Mouse (Mus musculus): ENCODE results near the gene Ggn. TPM values are rescaled to one million over a fixed set of nuclear protein-coding genes. Genes with fewer than 3 reads are reported as not detected.
A peak's percentile ranks its signal among the peaks of the same experiment; 100 is the strongest.

The Ggn gene
- total and polyA plus RNA-seq, 3 experiments: 0.13 to 1.0 (median 0.30) TPM

DNA sequence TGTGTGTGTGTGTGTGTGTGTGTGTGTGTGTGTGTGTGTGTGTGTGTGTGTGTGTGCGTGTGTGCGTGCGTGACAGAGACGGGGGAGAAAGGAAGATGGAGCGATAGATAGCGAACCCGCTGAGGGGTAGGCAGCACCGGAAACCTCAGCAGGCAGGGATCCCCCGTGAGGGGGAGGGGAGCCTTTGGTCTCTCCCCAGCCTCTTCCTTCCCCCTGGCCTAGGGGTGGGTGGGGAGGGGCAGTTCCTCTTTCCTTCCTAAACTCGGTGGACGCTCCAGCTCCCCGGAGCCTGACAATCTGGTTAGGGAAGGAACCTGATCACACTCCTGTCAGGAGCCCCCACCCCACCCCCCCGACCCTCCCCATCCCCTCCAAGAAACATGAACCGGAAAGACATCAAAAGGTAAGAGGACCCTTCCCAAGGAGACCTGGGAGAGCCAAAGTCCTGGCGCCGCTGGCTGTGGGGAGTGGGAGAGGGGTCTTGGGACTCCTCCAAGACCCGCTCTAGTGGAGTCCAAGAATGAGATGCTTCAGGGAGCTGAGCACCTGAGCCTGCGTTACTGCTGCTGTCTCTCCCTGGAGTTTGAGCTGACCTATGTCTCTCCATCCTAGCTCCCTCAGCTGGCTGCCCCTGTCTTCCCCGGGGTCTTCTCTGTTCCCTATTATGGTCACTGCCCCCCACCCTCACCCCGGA lies 35.2 kb upstream of the Ggn start, which contains the start of gene Rasgrp4:
Rasgrp4 (plus strand) TSS at position 159 of the 694 bp plus-strand sequence.
- H3K36me3 ChIP-seq (replicated peaks in 1 of 2; ENCODE audit: control insufficient read depth in 1 of 2, insufficient read depth in 1 of 2, low read length in 1 of 2): peaks cover 0 to 2% of the 10 kb centered on the region in 2 experiments
- peak; percentile 77 for DNase-seq (ENCODE audit: extremely low read depth)
- no peak within 1 kb of the TSS for H3K27ac ChIP-seq (ENCODE audit: insufficient read depth, low read depth)
- peak within 1 kb of the TSS; percentile 88 for H3K4me2 ChIP-seq (ENCODE audit: insufficient read depth, low read depth, poor library complexity, severe bottlenecking)
- no peaks in the 10 kb centered on the region for H3K9me3 ChIP-seq (replicated peaks; ENCODE audit: low read length)
- peaks cover 2% of the 10 kb centered on the region for H3K27me3 ChIP-seq (replicated peaks)
- no peaks in the 10 kb centered on the region for H3K79me2 ChIP-seq (replicated peaks; ENCODE audit: control insufficient read depth, extremely low read depth, insufficient read depth, poor library complexity, severe bottlenecking)
- H3K4me3 ChIP-seq (replicated peaks in 1 of 3; ENCODE audit: low read depth in 2 of 3, low read length in 2 of 3, poor library complexity in 1 of 3): peak within 1 kb of the TSS; percentile 7 to 41 (median 38)
- peaks cover 0 to 23% of the 10 kb centered on the region in 2 experiments; a peak in 2 of 4 replicates for H3K4me1 ChIP-seq (ENCODE audit: control insufficient read depth in 1 of 2, insufficient read depth in 2 of 2)
- peak within 1 kb of the TSS; percentile 40 for H3K9ac ChIP-seq (ENCODE audit: insufficient read depth, low read depth)
- in situ Hi-C loops (cut with MboI; ENCODE audit: low pct_ligation_motif_present, low pct_unique_long_range_greater_than_20kb, low sequenced_read_pairs) (no loop called here), dilution Hi-C loops (cut with MboI; ENCODE audit: extremely low pct_ligation_motif_present, extremely low pct_unique_long_range_greater_than_20kb, low sequenced_read_pairs) (no loop called here)
- TF ChIP-seq BHLHE40 (IDR thresholded peaks at IDR 0.05; ENCODE audit: low read depth, low read length) (peak; percentile 19; the same call in 1 of the 2 replicates), CHD2 (IDR thresholded peaks at IDR 0.05; ENCODE audit: low read length) (peak; percentile 80), SIN3A (IDR thresholded peaks at IDR 0.05; ENCODE audit: low read length) (0 out of 2 replicates have a peak, but pooled peaks have one; percentile 57), MAZ (IDR thresholded peaks at IDR 0.05; ENCODE audit: low read depth, low read length) (peak; percentile 63; the same call in 1 of the 2 replicates), IRF4 (IDR thresholded peaks at IDR 0.05; ENCODE audit: low read depth, low read length) (0 out of 2 replicates have a peak, but pooled peaks have one; percentile 13), TBP (conservative IDR thresholded peaks at IDR 0.05; ENCODE audit: low read depth, low read length) (no peak), MAX (IDR thresholded peaks at IDR 0.05; ENCODE audit: low read length) (0 out of 2 replicates have a peak, but pooled peaks have one; percentile 20), JUND (conservative IDR thresholded peaks at IDR 0.05; ENCODE audit: low read depth, low read length) (no peak), SMC3 (IDR thresholded peaks at IDR 0.05; ENCODE audit: low read depth, low read length) (no peak), TCF12 (IDR thresholded peaks at IDR 0.05; ENCODE audit: low read depth, low read length) (no peak), POLR2AphosphoS2 (IDR thresholded peaks at IDR 0.05; ENCODE audit: low read depth, low read length) (no peak), HCFC1 (IDR thresholded peaks at IDR 0.05; ENCODE audit: low read depth, low read length) (peak; percentile 43), ETS1 (conservative IDR thresholded peaks at IDR 0.05; ENCODE audit: low read depth, low read length) (peak; percentile 49; the same call in 1 of the 2 replicates), CTCF (conservative IDR thresholded peaks at IDR 0.05 in 1 of 2, IDR thresholded peaks at IDR 0.05 in 1 of 2; ENCODE audit: low read depth in 2 of 2, low read length in 2 of 2) (no peak), E2F4 (IDR thresholded peaks at IDR 0.05; ENCODE audit: insufficient replicate concordance, low read depth, low read length) (no peak), EP300 (IDR thresholded peaks at IDR 0.05; ENCODE audit: low read length) (peak; percentile 34; the same call in 1 of the 2 replicates), MAFK (IDR thresholded peaks at IDR 0.05; ENCODE audit: insufficient replicate concordance, low read length) (no peak), KAT2A (IDR thresholded peaks at IDR 0.05; ENCODE audit: insufficient replicate concordance, low read length) (no peak), ELF1 (IDR thresholded peaks at IDR 0.05; ENCODE audit: low read depth, low read length) (peak; percentile 51), MEF2A (IDR thresholded peaks at IDR 0.05; ENCODE audit: borderline replicate concordance, low read depth, low read length) (no peak), CHD1 (IDR thresholded peaks at IDR 0.05; ENCODE audit: low read depth, low read length) (0 out of 2 replicates have a peak, but pooled peaks have one; percentile 50)
